Mouse (Mus musculus) testis, adult 2 months (tissue): ENCODE data around the gene Gfpt1.

Source experiments
- CTCF ChIP-seq: fragments of 200-500 bp; IDR thresholded peaks from 2 replicates; pipeline ENCODE4 v1.5.1; 2012; ENCODE audit warnings: low read depth, mild to moderate bottlenecking, inconsistent platforms, low read length, moderate library complexity; ENCODE audit not compliant: control insufficient read depth, insufficient read depth, insufficient replicate concordance
- POLR2A ChIP-seq: fragments of 200-500 bp; IDR thresholded peaks from 2 replicates; pipeline ENCODE4 v1.6.1; 2012; ENCODE audit warnings: low read depth, mild to moderate bottlenecking, inconsistent platforms, low read length, moderate library complexity; ENCODE audit not compliant: control insufficient read depth

DNA sequence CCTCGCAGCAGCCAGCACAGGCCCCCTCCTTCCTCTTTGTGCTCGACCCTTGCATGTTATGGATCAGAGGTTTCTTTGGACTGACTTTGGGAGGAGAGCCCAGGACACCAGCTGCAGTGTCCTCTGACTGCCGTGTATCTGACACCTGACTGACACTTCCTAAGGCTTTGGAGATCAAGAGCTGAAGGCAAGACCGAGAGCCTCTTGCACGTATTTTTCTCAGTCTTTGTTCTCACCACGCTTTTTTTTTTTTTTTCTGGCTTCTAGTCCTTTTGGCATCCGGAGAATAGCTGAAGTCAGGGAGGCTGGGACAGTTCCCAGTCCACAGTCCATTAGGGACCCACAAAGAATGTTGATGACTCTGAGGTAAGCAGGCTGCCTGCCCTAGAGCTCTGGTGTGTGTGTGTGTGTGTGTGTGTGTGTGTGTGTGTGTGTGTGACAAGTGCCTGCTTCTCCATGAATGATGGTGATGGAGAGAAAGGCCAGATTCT is 59.8 kb downstream of the Gfpt1 start:
- TF ChIP-seq POLR2A (no peak), CTCF (no peak)
